Mouse (Mus musculus) lung, embryonic 15.5 days (tissue): ENCODE data around the gene Vkorc1l1. TPM values are rescaled to one million over a fixed set of nuclear protein-coding genes. Genes with fewer than 3 reads are reported as not detected.
"Not testable (repeated sequence)": the region's sequence is repeated elsewhere in the genome, so short reads cannot be mapped to it uniquely, and the experiment has no call there.

Experiments used
- ATAC-seq: fragments of 200-750 bp; cut with Nextera tagmentation; 2 replicates; pipeline ENCODE4 v1.8.0; 2017; ENCODE audit warnings: moderate number of reproducible peaks, borderline replicate concordance; ENCODE audit not compliant: low FRiP score, low TSS enrichment; ENCODE audit errors: extremely low read depth
- H3K27ac ChIP-seq: fragments of 300-500 bp; sonication (generic); 2 replicates; pipeline ENCODE4 v1.5.1; 2015; ENCODE audit warnings: moderate library complexity, mild to moderate bottlenecking, inconsistent platforms
- H3K27me3 ChIP-seq: fragments of 300-500 bp; sonication (generic); 2 replicates; pipeline ENCODE4 v1.6.1; 2015; ENCODE audit warnings: inconsistent platforms
- H3K36me3 ChIP-seq: fragments of 300-500 bp; sonication (generic); 2 replicates; pipeline ENCODE4 v1.6.1; 2015; ENCODE audit warnings: inconsistent platforms
- H3K4me1 ChIP-seq: fragments of 300-500 bp; sonication (generic); 2 replicates; pipeline ENCODE4 v1.6.1; 2015; ENCODE audit warnings: inconsistent platforms
- H3K4me2 ChIP-seq: fragments of 300-500 bp; sonication (generic); 2 replicates; pipeline ENCODE4 v1.6.1; 2015; ENCODE audit warnings: inconsistent platforms, mild to moderate bottlenecking, moderate library complexity
- H3K4me3 ChIP-seq: fragments of 300-500 bp; sonication (generic); 2 replicates; pipeline ENCODE4 v1.5.1; 2015; ENCODE audit warnings: mild to moderate bottlenecking, inconsistent platforms
- H3K9ac ChIP-seq: fragments of 300-500 bp; sonication (generic); 2 replicates; pipeline ENCODE4 v1.6.1; 2015; ENCODE audit warnings: inconsistent platforms
- H3K9me3 ChIP-seq: fragments of 300-500 bp; sonication (generic); 2 replicates; pipeline ENCODE4 v1.6.1; 2016; ENCODE audit warnings: inconsistent platforms
- WGBS: fragments of 180-500 bp; shearing (Covaris S2); methylation state at CpG from one replicate; pipeline ENCODE4 v1.1.7; 2015; 5-methylcytosine and 5-hydroxymethylcytosine counted together
- polyA plus RNA-seq: library from polyadenylated mRNA; unstranded; fragments of >200 nt; fragmentation: Nextera tagmentation; extraction: Ambion mirVana; gene quantifications from 2 replicates; pipeline ENCODE4 v1.2.1, GENCODE M21; 2015

The Vkorc1l1 gene
- polyA plus RNA-seq, 1 experiment from 2014 or later, result 24.8 TPM

GRCm38 (mm10) chr5:129919320-129919719 is 22.4 kb upstream of the Vkorc1l1 start:
- no peaks in the 10 kb centered on the region for H3K27me3 ChIP-seq
- no peaks in the 10 kb centered on the region for H3K4me1 ChIP-seq
- ATAC-seq, result no peak
- no peaks in the 10 kb centered on the region for H3K9me3 ChIP-seq
- 60% methylated on average over 8 of the region's 8 CpGs for WGBS
- H3K9ac ChIP-seq, result no peak overlapping the region
- no peak overlapping the region for H3K4me2 ChIP-seq
- H3K36me3 ChIP-seq, result no peaks in the 10 kb centered on the region
- H3K4me3 ChIP-seq, result no peak overlapping the region
- no peak overlapping the region for H3K27ac ChIP-seq

GRCm38 (mm10) chr5:129921972-129922371 is 19.8 kb upstream of the Vkorc1l1 start:
- H3K9me3 ChIP-seq, result no peaks in the 10 kb centered on the region
- no peaks in the 10 kb centered on the region for H3K4me1 ChIP-seq
- no peak overlapping the region for H3K9ac ChIP-seq
- H3K36me3 ChIP-seq, result no peaks in the 10 kb centered on the region
- no peaks in the 10 kb centered on the region for H3K27me3 ChIP-seq
- H3K27ac ChIP-seq, result no peak overlapping the region
- ATAC-seq, result no peak
- H3K4me2 ChIP-seq, result no peak overlapping the region
- 90% methylated on average over 4 of the region's 4 CpGs for WGBS
- no peak overlapping the region for H3K4me3 ChIP-seq

GRCm38 (mm10) chr5:129924820-129925452 is 16.8 kb upstream of the Vkorc1l1 start:
- WGBS, result 76% methylated on average over 8 of the region's 8 CpGs

GRCm38 (mm10) chr5:129925933-129926332 is 15.8 kb upstream of the Vkorc1l1 start:
- H3K27ac ChIP-seq, result no peak overlapping the region
- WGBS, result 64% methylated on average over 5 of the region's 5 CpGs

More at GRCm38 (mm10) chr5:129924820-129925452, 16.8 kb upstream of the Vkorc1l1 start:
- no peak for ATAC-seq
- Histone ChIP-seq H3K4me1 (peaks cover 2% of the 10 kb centered on the region; the same call in 1 of the 2 replicates), H3K27me3 (no peaks in the 10 kb centered on the region), H3K9ac (no peak overlapping the region), H3K27ac (no peak overlapping the region), H3K9me3 (no peaks in the 10 kb centered on the region), H3K4me2 (no peak overlapping the region), H3K4me3 (no peak overlapping the region), H3K36me3 (no peaks in the 10 kb centered on the region)

DNA sequence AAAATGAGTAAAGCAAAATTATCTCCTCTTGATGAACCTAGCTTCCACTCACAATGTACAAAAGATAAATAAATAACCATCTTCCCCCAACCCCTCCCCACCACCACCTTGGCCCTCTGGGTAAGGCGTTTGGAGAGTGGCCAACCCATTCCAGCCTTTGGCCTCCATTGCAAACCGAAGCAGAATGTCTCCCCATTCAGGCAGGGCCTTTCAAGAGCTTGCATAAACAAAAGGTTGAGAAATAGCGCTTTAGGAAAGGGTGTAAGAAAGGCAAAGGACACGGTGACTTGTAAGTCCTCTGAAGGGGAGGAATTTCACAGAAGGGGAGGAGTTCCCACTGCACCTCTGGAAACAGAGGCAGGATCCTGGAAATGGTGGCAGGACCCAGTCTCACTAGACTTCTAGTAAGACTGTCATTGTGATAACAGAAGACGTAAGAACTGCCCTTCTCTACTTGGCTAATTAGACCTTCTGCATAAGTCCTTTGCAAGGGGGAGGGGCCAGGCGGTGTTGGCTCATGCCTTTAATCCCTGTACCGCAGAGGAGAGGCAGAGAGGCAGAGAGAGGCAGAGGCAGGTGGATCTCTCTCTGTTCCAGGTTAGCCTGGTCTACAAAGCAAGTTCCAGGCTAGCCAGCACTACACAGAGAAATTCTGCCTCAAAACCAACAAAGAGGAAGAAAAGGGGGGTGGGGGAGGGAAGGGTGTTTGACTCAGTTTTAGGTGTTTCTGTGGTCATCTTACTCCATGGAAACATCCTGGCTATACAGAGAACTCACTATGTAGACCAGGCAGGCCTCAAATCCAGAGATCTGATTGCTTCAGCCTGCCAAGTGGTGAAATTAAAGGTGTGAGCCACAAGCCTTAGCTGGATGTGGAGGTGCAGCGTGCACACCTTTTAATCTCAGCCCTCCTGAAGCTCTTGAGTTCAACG is 11.6 kb upstream of the Vkorc1l1 start:
- peak; percentile 57; the same call in 1 of the 2 replicates for ATAC-seq
- no peak overlapping the region for H3K9ac ChIP-seq
- no peak overlapping the region for H3K4me2 ChIP-seq
- H3K36me3 ChIP-seq, result no peaks in the 10 kb centered on the region
- no peaks in the 10 kb centered on the region for H3K27me3 ChIP-seq
- H3K27ac ChIP-seq, result peak overlapping the region; percentile 66
- H3K4me3 ChIP-seq, result no peak overlapping the region
- WGBS, result 31% methylated on average over 9 of the region's 9 CpGs
- H3K9me3 ChIP-seq, result no peaks in the 10 kb centered on the region
- peaks cover 10% of the 10 kb centered on the region for H3K4me1 ChIP-seq

More at GRCm38 (mm10) chr5:129925933-129926332, 15.8 kb upstream of the Vkorc1l1 start:
- H3K9me3 ChIP-seq, result no peaks in the 10 kb centered on the region
- no peak overlapping the region for H3K4me2 ChIP-seq
- peaks cover 10% of the 10 kb centered on the region for H3K4me1 ChIP-seq
- no peaks in the 10 kb centered on the region for H3K36me3 ChIP-seq
- H3K9ac ChIP-seq, result no peak overlapping the region
- H3K27me3 ChIP-seq, result no peaks in the 10 kb centered on the region
- no peak overlapping the region for H3K4me3 ChIP-seq
- no peak for ATAC-seq

- Histone ChIP-seq H3K9me3 (no peaks in the 10 kb centered on the region), H3K27me3 (no peaks in the 10 kb centered on the region), H3K4me3 (no peak overlapping the region), H3K4me1 (0 out of 2 replicates have a peak, but pooled peaks cover 4% of the 10 kb centered on the region), H3K9ac (no peak overlapping the region), H3K36me3 (no peaks in the 10 kb centered on the region), H3K27ac (no peak overlapping the region), H3K4me2 (no peak overlapping the region)
- no peak for ATAC-seq
- 51% methylated on average over 4 of the region's 4 CpGs for WGBS
Measured at GRCm38 (mm10) chr5:129936941-129937340, 4.8 kb upstream of the Vkorc1l1 start.

DNA sequence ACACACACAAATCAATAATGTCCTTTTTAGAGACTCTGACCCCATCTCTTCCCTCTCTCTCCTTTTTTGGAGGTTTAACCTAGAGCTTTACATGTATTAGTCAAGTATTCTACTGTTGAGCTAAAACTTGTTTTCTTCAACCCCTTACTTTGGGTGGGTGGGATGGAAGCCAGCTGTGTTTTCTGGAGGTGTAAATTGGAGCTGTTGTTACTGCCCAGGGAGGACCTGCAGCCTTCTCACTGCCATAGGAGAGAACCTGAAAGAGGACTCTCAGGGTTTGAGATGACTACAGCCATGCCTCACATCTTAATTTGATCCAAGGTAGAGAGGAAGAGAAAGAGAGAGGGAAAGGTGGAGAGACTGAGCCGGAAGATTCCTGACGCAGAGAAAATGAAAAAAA is 1.5 kb upstream of the Vkorc1l1 start:
- H3K27me3 ChIP-seq, result no peaks in the 10 kb centered on the region
- WGBS, result 30% methylated on average over 2 of the region's 2 CpGs
- no peaks in the 10 kb centered on the region for H3K9me3 ChIP-seq

DNA sequence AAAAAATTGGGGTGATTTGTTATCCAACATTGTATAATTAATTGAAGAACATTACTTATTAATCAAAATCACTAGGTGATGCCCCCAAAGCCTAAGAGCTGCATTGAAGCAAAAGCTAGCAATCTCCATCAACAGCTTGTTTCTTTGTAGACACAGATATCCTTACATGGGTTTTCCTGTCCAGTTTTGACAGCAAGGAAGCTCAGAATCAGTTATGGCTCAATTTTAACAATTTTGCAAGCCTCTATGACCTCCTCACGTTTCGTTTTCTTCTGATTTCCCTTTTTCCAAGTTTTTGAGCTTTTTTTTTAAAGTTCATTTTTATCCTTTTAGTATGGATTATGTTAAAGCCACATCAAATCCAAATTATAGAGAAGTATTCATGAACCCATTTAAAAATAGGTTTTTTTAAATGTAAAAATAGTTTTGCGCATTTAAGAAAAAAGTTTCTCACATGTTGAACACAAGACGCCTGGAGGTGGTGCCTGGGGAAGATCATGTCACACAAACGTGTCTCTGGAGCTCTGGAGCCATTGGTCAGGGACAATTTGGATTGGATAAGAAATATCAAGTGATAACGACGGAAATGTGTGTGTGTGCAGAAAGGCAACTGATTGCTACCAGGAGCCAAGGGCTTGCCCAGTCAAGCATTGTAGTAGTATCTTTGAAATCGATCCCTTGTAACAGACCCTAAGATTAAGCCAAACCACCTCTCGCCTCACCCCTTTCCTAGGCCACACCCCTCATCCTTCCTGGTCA is 855 bp upstream of the Vkorc1l1 start:
- H3K27ac ChIP-seq, result no peak overlapping the region
- H3K4me2 ChIP-seq, result peak overlapping the region; percentile 61
- H3K4me1 ChIP-seq, result peaks cover 11% of the 10 kb centered on the region
- H3K27me3 ChIP-seq, result no peaks in the 10 kb centered on the region
- H3K9me3 ChIP-seq, result no peaks in the 10 kb centered on the region
- H3K9ac ChIP-seq, result peak overlapping the region; percentile 13; the same call in 1 of the 2 replicates
- peak overlapping the region; percentile 69 for H3K4me3 ChIP-seq
- peak; percentile 31; the same call in 1 of the 2 replicates for ATAC-seq
- no peaks in the 10 kb centered on the region for H3K36me3 ChIP-seq
- WGBS, result 5% methylated on average over 9 of the region's 9 CpGs

More for the DNA sequence above, 1.5 kb upstream of the Vkorc1l1 start:
- Histone ChIP-seq H3K4me2 (peak overlapping the region; percentile 61; the same call in 1 of the 2 replicates), H3K36me3 (no peaks in the 10 kb centered on the region), H3K27ac (no peak overlapping the region), H3K9ac (no peak overlapping the region), H3K4me1 (peaks cover 11% of the 10 kb centered on the region), H3K4me3 (peak overlapping the region; percentile 69; the same call in 1 of the 2 replicates)
- no peak for ATAC-seq

GRCm38 (mm10) chr5:129942073-129942939 is 536 bp downstream of the Vkorc1l1 start:
- peak; percentile 44 for ATAC-seq

GRCm38 (mm10) chr5:129943402-129943801 is 1.6 kb downstream of the Vkorc1l1 start:
- ATAC-seq, result no peak
- H3K27me3 ChIP-seq, result no peaks in the 10 kb centered on the region
- H3K27ac ChIP-seq, result no peak overlapping the region
- WGBS, result 27% methylated on average over 1 of the region's 1 CpGs
- H3K4me2 ChIP-seq, result no peak overlapping the region
- H3K4me1 ChIP-seq, result peaks cover 11% of the 10 kb centered on the region
- H3K4me3 ChIP-seq, result 0 out of 2 replicates have a peak overlapping the region, but pooled peaks have one; percentile 10
- no peaks in the 10 kb centered on the region for H3K9me3 ChIP-seq
- 0 out of 2 replicates have a peak, but pooled peaks cover 3% of the 10 kb centered on the region for H3K36me3 ChIP-seq
- H3K9ac ChIP-seq, result no peak overlapping the region

More at GRCm38 (mm10) chr5:129942073-129942939, 536 bp downstream of the Vkorc1l1 start:
- Histone ChIP-seq H3K4me2 (peak overlapping the region; percentile 69), H3K27ac (peak overlapping the region; percentile 32; the same call in 1 of the 2 replicates), H3K4me1 (peaks cover 11% of the 10 kb centered on the region), H3K9ac (peak overlapping the region; percentile 68), H3K4me3 (peak overlapping the region; percentile 69)
- not testable (repeated sequence) for H3K9me3 ChIP-seq, H3K36me3 ChIP-seq, H3K27me3 ChIP-seq
- under 1% methylated on average over 49 of the region's 82 CpGs for WGBS
